Mouse (Mus musculus) forebrain, embryonic 11.5 days (tissue): ENCODE results near the gene Gnao1. TPM values are rescaled to one million over a fixed set of nuclear protein-coding genes. Genes with fewer than 3 reads are reported as not detected.

Source experiments
- ATAC-seq: fragments of 200-750 bp; cut with Nextera tagmentation; replicated peaks from 2 replicates; pipeline ENCODE4 v1.8.0; 2017; ENCODE audit warnings: moderate TSS enrichment; ENCODE audit not compliant: low FRiP score
- DNase-seq: peaks from one replicate; pipeline ENCODE4 v3.0.0-alpha.2; 2017; ENCODE audit warnings: low spot score
- H3K27ac ChIP-seq: fragments of 300-500 bp; sonication (generic); 2 replicates; pipeline ENCODE4 v1.5.1; 2014; ENCODE audit warnings: low read depth, low read length
- H3K27me3 ChIP-seq: fragments of 300-500 bp; sonication (generic); 2 replicates; pipeline ENCODE4 v1.6.1; 2014; ENCODE audit warnings: mild to moderate bottlenecking, low read length, mixed read lengths; ENCODE audit not compliant: control insufficient read depth, insufficient read depth
- H3K36me3 ChIP-seq: fragments of 300-500 bp; sonication (generic); 2 replicates; pipeline ENCODE4 v1.6.1; 2014; ENCODE audit warnings: mild to moderate bottlenecking, low read length, moderate library complexity, mixed read lengths; ENCODE audit not compliant: control insufficient read depth, insufficient read depth
- H3K4me1 ChIP-seq: fragments of 300-500 bp; sonication (generic); replicated peaks from 2 replicates; pipeline ENCODE4 v1.6.1; 2014; ENCODE audit warnings: low read length, mixed read lengths; ENCODE audit not compliant: control insufficient read depth, insufficient read depth
- H3K4me2 ChIP-seq: fragments of 300-500 bp; sonication (generic); 2 replicates; pipeline ENCODE4 v1.6.1; 2014; ENCODE audit warnings: low read depth, mild to moderate bottlenecking, low read length, moderate library complexity, mixed read lengths; ENCODE audit not compliant: severe bottlenecking
- H3K4me3 ChIP-seq: fragments of 300-500 bp; sonication (generic); 2 replicates; pipeline ENCODE4 v1.5.1; 2014; ENCODE audit warnings: low read depth, low read length
- H3K9ac ChIP-seq: fragments of 300-500 bp; sonication (generic); 2 replicates; pipeline ENCODE4 v1.6.1; 2014; ENCODE audit warnings: low read length
- H3K9me3 ChIP-seq: fragments of 300-500 bp; sonication (generic); 2 replicates; pipeline ENCODE4 v1.6.1; 2016; ENCODE audit warnings: low read length, mixed read lengths; ENCODE audit not compliant: control insufficient read depth
- WGBS: fragments of 180-500 bp; shearing (Covaris S2); extraction: QIAGEN DNeasy Blood & Tissue Kit; methylation state at CpG from one replicate; pipeline ENCODE4 v1.1.7; 2014; 5-methylcytosine and 5-hydroxymethylcytosine counted together
- polyA plus RNA-seq: library from polyadenylated mRNA; unstranded; fragments of >200 nt; fragmentation: Nextera tagmentation; extraction: Ambion mirVana; gene quantifications from 2 replicates; pipeline ENCODE4 v1.2.1, GENCODE M21; 2014

Gnao1 gene
- polyA plus RNA-seq, 1 experiment from 2014 or later, result 45.5 TPM

DNA sequence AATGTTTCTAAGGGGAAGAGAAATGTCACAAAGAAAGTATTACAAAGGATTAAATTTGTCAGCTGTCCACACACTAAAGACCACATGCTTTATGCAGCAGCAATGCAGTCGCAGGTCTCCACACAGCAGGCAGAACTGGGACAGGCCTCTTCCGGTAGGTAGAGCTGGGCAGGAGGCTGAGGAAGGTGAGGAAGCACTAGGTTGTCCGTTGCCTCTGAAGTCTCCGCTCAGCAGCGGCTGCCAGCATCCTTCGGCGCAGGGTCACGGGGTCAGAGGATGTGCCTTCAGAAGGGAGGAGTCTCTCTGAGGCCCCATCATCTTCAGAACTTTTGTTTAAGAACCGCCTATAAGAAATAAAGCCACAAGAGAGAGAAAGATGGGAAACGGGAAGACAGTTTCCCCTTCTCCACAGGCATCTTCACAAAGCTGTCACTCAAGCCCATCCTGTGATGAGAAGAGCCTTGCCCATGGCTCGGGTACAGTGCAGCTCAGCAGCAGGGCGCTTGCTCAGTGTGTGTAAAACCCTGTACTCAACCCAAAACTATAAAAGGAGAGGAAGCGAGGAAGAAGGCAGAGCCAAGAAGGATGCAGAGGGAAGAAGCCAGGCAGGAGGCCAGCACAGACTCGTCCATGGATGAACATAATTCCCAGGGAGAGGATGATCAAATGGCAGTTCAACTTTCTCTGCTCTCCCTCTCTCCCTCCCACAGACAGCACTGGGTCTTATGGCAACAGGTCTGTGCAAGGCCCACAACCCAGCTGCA, 163.4 kb downstream of the Gnao1 start:
- no peak for ATAC-seq
- WGBS, result 90% methylated on average over 14 of the region's 14 CpGs
- peak; percentile 39 for DNase-seq

DNA sequence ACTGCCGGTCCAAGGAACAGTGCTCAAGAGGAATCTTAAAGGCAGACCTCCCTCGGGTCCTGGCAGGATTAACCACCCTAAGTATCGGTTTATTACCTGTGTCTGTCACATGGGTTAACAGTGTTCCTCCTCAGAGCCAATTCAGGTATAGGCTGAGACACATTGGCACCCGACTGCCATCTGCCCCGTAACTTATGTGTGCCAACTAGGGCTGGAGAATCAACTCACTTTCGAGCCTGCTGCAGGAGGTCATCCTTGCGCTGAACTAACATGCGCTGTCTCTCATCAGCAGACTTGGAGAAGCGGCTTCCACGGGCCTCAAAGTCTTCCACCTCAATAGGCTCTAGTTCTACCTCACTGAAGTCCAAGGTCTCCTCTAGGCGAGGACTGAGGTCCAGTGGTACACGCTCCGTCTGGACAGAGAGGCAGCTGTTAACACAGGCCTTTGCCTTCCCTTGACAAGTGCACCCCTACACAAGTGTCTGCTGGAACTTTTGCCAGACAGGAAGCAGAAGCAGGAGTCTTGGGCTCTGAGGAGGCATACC, 164.1 kb downstream of the Gnao1 start:
- DNase-seq (peak; percentile 45), ATAC-seq (no peak)
- no peaks in the 10 kb centered on the region for H3K9me3 ChIP-seq
- H3K4me2 ChIP-seq, result no peak overlapping the region
- no peak overlapping the region for H3K4me3 ChIP-seq
- peaks cover 10% of the 10 kb centered on the region; the same call in 1 of the 2 replicates for H3K36me3 ChIP-seq
- no peak overlapping the region for H3K27ac ChIP-seq
- H3K27me3 ChIP-seq, result no peaks in the 10 kb centered on the region
- no peak overlapping the region for H3K9ac ChIP-seq
- H3K4me1 ChIP-seq, result no peaks in the 10 kb centered on the region
- 93% methylated on average over 13 of the region's 13 CpGs for WGBS

More for the DNA sequence above, 163.4 kb downstream of the Gnao1 start:
- Histone ChIP-seq H3K27me3 (no peaks in the 10 kb centered on the region), H3K9ac (no peak overlapping the region), H3K36me3 (peaks cover 10% of the 10 kb centered on the region; the same call in 1 of the 2 replicates), H3K4me3 (no peak overlapping the region), H3K4me1 (no peaks in the 10 kb centered on the region), H3K9me3 (no peaks in the 10 kb centered on the region), H3K4me2 (no peak overlapping the region), H3K27ac (no peak overlapping the region)

DNA sequence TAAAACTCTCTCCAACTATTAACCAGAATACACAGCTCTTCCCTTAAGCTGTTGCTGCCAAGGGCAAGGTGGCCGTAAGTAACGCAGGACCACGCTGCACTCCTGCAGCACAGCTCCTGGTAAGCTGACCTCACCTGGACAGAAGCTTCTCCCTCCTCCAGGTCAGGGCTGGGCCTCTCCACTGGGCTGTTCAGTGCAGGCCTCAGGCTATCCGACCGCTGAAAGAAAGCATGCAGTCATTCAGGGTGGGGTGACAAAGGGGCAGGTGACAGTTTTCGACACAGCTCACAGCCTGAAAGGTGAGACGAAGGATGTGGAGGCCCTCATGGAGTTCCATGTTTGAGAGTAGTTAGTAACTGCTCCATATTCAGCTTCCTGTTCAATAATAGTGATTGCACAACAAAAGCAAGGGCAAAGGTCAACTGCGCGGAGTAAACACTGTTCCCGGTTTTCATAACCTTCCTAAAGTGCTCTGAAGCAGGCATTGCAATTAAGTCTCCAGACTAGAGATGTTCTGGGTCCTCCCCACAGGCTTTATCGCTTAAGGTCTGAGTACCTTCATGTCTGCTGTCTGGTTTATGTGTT, 164.9 kb downstream of the Gnao1 start:
- no peak overlapping the region for H3K4me3 ChIP-seq
- DNase-seq (no peak), ATAC-seq (no peak)
- H3K4me1 ChIP-seq, result no peaks in the 10 kb centered on the region
- H3K27me3 ChIP-seq, result no peaks in the 10 kb centered on the region
- WGBS, result 90% methylated on average over 11 of the region's 11 CpGs
- H3K36me3 ChIP-seq, result peaks cover 10% of the 10 kb centered on the region; the same call in 1 of the 2 replicates
- no peak overlapping the region for H3K9ac ChIP-seq
- no peak overlapping the region for H3K27ac ChIP-seq
- no peak overlapping the region for H3K4me2 ChIP-seq
- no peaks in the 10 kb centered on the region for H3K9me3 ChIP-seq

DNA sequence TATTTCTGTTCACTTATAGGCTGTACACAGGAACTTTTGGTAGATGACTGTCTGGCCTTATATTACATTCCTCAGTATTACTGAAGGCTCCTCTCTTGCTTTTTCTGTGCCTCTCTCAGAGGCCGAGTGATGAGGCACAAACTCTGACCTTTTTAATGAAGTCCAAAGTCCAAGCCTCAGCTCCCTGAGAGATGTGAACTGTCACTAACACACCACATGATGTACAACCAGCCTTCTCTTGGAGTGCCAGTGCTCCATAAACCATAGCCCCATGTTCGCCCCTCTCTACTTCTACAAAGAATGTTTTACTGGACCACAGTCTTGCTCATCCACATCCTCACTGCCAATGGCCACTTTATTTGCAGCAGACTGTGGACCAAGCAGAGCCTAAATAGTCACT, 165.6 kb downstream of the Gnao1 start:
- H3K9me3 ChIP-seq, result no peaks in the 10 kb centered on the region
- H3K27ac ChIP-seq, result no peak overlapping the region
- H3K36me3 ChIP-seq, result peaks cover 10% of the 10 kb centered on the region; the same call in 1 of the 2 replicates
- no peaks in the 10 kb centered on the region for H3K4me1 ChIP-seq
- no peak for DNase-seq
- no peak overlapping the region for H3K4me3 ChIP-seq
- no peak for ATAC-seq
- no peak overlapping the region for H3K9ac ChIP-seq
- 92% methylated on average over 2 of the region's 2 CpGs for WGBS
- H3K27me3 ChIP-seq, result no peaks in the 10 kb centered on the region
- no peak overlapping the region for H3K4me2 ChIP-seq

DNA sequence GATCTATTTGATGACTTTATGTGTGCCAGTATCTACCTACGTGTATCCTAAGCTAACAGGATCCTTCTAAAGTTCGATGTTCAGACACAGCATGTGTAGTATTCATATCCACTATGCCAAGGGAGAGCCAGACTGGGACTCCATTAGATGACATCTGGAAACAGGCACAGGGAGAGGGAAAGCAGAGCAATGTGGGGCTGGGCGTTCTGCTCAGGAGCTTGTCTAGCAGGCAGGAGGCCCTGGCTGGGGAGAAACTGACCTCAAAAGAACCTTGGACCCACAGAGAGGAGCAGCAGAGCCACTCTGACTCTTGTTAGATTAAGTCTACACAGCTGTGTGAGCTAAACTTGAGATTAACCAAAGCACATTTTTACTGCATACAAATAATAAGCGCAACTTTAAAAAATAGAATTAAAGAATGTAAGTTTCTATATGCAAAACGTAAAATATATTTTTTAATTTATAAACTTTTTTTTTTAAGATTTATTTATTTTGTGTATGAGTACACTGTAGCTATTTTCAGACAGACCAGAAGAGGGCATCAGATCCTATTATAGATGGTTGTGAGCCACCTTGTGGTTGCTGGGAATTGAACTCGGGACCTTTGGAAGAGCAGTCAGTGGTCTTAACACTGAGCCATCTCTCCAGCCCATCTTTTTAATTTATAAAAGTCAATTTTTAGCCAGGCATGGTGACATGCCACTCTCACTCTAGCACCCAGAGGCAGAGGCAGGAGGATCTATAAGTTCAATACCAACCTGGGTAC, 166.9 kb downstream of the Gnao1 start:
- H3K9me3 ChIP-seq, result no peaks in the 10 kb centered on the region
- H3K4me2 ChIP-seq, result no peak overlapping the region
- DNase-seq (no peak), ATAC-seq (no peak)
- H3K36me3 ChIP-seq, result peaks cover 10% of the 10 kb centered on the region; the same call in 1 of the 2 replicates
- no peaks in the 10 kb centered on the region for H3K4me1 ChIP-seq
- no peak overlapping the region for H3K4me3 ChIP-seq
- no peaks in the 10 kb centered on the region for H3K27me3 ChIP-seq
- H3K27ac ChIP-seq, result no peak overlapping the region
- H3K9ac ChIP-seq, result no peak overlapping the region
- WGBS, result 95% methylated on average over 6 of the region's 6 CpGs

DNA sequence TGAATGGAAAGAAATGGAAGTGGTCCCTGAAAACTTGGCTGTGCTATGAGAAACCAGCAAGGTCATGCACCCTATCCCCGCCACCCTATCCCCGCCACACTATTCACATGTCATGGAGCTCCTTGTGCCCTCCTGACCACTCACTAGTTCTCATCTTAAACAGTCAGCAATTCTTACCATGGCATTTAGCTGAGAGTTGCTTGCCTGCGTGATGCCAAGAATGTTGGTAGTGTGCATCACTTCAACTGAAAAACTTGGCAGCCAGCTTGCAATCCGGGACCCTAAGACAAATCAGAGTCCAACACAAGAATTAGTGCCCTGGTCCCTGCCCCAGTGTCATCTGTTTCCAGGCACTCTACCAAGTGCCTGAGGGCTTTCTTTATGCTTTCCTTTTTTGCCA, 170.4 kb downstream of the Gnao1 start:
- no peak for DNase-seq
- H3K9me3 ChIP-seq, result no peaks in the 10 kb centered on the region
- H3K4me1 ChIP-seq, result no peaks in the 10 kb centered on the region
- 95% methylated on average over 4 of the region's 4 CpGs for WGBS
- no peak overlapping the region for H3K27ac ChIP-seq
- peaks cover 7% of the 10 kb centered on the region; the same call in 1 of the 2 replicates for H3K36me3 ChIP-seq
- no peak overlapping the region for H3K9ac ChIP-seq
- no peaks in the 10 kb centered on the region for H3K27me3 ChIP-seq
- no peak overlapping the region for H3K4me2 ChIP-seq
- ATAC-seq, result no peak
- H3K4me3 ChIP-seq, result no peak overlapping the region

DNA sequence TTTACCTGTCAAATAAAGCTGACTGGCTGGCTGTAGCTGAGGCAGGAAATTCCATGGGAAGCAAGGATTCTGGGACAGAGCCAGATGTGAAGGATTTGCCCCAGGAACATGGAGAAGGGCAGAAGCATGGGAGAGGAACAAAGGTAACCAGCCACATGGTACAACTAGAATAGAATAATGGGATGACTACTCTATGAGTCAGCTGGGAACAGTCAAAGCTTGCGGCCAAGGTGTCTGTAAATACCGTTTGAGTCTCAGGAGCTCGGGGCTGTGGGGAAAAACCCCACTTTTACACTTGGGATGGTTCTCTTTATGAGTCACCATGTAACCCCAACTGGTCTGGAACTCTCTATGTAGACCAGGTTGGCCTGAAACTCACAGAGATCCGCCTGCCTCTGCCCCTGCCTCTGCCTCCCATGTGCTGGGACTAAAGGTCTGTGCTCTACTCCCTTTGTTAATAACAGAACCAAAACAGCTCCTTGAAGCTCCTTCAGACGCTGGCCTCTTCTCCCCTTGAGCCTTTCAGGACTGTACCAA, 172.0 kb downstream of the Gnao1 start:
- 95% methylated on average over 5 of the region's 5 CpGs for WGBS
- no peak overlapping the region for H3K4me2 ChIP-seq
- H3K9me3 ChIP-seq, result no peaks in the 10 kb centered on the region
- H3K36me3 ChIP-seq, result peaks cover 3% of the 10 kb centered on the region; the same call in 1 of the 2 replicates
- DNase-seq (no peak), ATAC-seq (no peak)
- H3K9ac ChIP-seq, result no peak overlapping the region
- H3K4me1 ChIP-seq, result no peaks in the 10 kb centered on the region
- H3K27me3 ChIP-seq, result no peaks in the 10 kb centered on the region
- no peak overlapping the region for H3K27ac ChIP-seq
- H3K4me3 ChIP-seq, result no peak overlapping the region

DNA sequence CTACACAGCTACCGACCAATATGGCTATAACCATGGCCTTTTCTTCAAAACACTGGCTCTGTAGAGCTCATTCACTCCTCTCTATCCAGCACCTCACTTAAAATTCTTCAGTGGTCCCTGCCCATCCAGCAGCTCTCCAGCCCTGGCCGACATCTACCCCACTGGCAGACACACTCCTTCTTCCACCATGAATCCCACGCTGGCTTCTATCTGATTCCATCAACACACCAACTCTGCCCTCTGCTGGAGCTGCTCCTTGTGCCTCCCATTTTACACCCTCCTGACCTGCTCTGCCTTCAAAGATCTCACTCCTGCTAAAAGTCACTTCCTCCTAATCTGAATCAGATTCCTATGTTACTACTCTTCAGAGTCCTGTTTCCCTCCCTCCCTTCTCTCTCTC, 174.1 kb downstream of the Gnao1 start:
- no peak for DNase-seq
- Histone ChIP-seq H3K36me3 (no peaks in the 10 kb centered on the region; the same call in 1 of the 2 replicates), H3K27ac (no peak overlapping the region), H3K4me3 (no peak overlapping the region), H3K4me2 (no peak overlapping the region), H3K9ac (no peak overlapping the region), H3K4me1 (no peaks in the 10 kb centered on the region), H3K27me3 (no peaks in the 10 kb centered on the region), H3K9me3 (no peaks in the 10 kb centered on the region)
- WGBS, result 83% methylated on average over 3 of the region's 3 CpGs
- no peak for ATAC-seq
